Mouse (Mus musculus) E14TG2a.4 (cell line): ENCODE measurements at regions not wholly inside any gene's neighbourhood (a gene's known extent, or its start where the extent isn't known, plus 50 kb on each side); places are given as distances from the start of the nearest gene placed in this dataset.

Experiments
- H3K27me3 ChIP-seq: 2 replicates; pipeline ENCODE4 v1.6.1; 2014; ENCODE audit warnings: low read length, control low read depth; ENCODE audit not compliant: insufficient read depth
- H3K36me3 ChIP-seq: 2 replicates; pipeline ENCODE4 v1.6.1; 2014; ENCODE audit warnings: low read length, control low read depth; ENCODE audit not compliant: insufficient read depth
- H3K4me1 ChIP-seq: replicated peaks from 2 replicates; pipeline ENCODE4 v1.6.1; 2014; ENCODE audit warnings: low read depth, low read length, control low read depth
- H3K4me3 ChIP-seq: replicated peaks from 2 replicates; pipeline ENCODE4 v1.5.1; 2014; ENCODE audit warnings: mild to moderate bottlenecking, low read length
- H3K9me3 ChIP-seq: 2 replicates; pipeline ENCODE4 v1.6.1; 2014; ENCODE audit warnings: low read length, control low read depth
- CTCF ChIP-seq: conservative IDR thresholded peaks from 2 replicates; pipeline ENCODE4 v1.5.1; 2014; ENCODE audit warnings: low read length
- NANOG ChIP-seq: IDR thresholded peaks from 2 replicates; pipeline ENCODE4 v1.6.1; 2014; ENCODE audit warnings: borderline replicate concordance, low read length, mixed read lengths
- POU5F1 ChIP-seq: IDR thresholded peaks from 2 replicates; pipeline ENCODE4 v1.6.1; 2014; ENCODE audit warnings: low read length, borderline replicate concordance

GRCm38 (mm10) chr16:27878499-27878898, 489.8 kb downstream of the Ccdc50 start:
- H3K36me3 ChIP-seq = no peaks in the 10 kb centered on the region
- H3K4me1 ChIP-seq = no peaks in the 10 kb centered on the region
- TF ChIP-seq CTCF (no peak), NANOG (no peak), POU5F1 (no peak)
- no peaks in the 10 kb centered on the region for H3K27me3 ChIP-seq
- no peaks in the 10 kb centered on the region for H3K9me3 ChIP-seq
- H3K4me3 ChIP-seq = no peak overlapping the region

GRCm38 (mm10) chr16:27878950-27879349, 490.3 kb downstream of the Ccdc50 start:
- Histone ChIP-seq H3K4me3 (no peak overlapping the region), H3K27me3 (no peaks in the 10 kb centered on the region), H3K9me3 (no peaks in the 10 kb centered on the region), H3K4me1 (no peaks in the 10 kb centered on the region), H3K36me3 (no peaks in the 10 kb centered on the region)
- TF ChIP-seq NANOG (no peak), POU5F1 (no peak), CTCF (no peak)

- Histone ChIP-seq H3K36me3 (no peaks in the 10 kb centered on the region), H3K9me3 (no peaks in the 10 kb centered on the region), H3K27me3 (no peaks in the 10 kb centered on the region), H3K4me3 (no peak overlapping the region), H3K4me1 (no peaks in the 10 kb centered on the region)
- TF ChIP-seq CTCF (no peak), POU5F1 (no peak), NANOG (no peak)
Observed at GRCm38 (mm10) chr16:27884363-27884762, 495.7 kb downstream of the Ccdc50 start.

GRCm38 (mm10) chr16:27906036-27906435, 517.4 kb downstream of the Ccdc50 start:
- Histone ChIP-seq H3K4me3 (no peak overlapping the region), H3K36me3 (no peaks in the 10 kb centered on the region), H3K4me1 (peaks cover 24% of the 10 kb centered on the region), H3K9me3 (peaks cover 27% of the 10 kb centered on the region), H3K27me3 (no peaks in the 10 kb centered on the region)
- TF ChIP-seq POU5F1 (no peak), CTCF (no peak), NANOG (peak; percentile 90)

GRCm38 (mm10) chr16:27915422-27915821, 526.8 kb downstream of the Ccdc50 start:
- TF ChIP-seq CTCF = no peak
- no peak for TF ChIP-seq POU5F1
- TF ChIP-seq NANOG = no peak
- H3K4me1 ChIP-seq = no peaks in the 10 kb centered on the region
- H3K4me3 ChIP-seq = no peak overlapping the region
- no peaks in the 10 kb centered on the region for H3K36me3 ChIP-seq
- H3K27me3 ChIP-seq = no peaks in the 10 kb centered on the region
- H3K9me3 ChIP-seq = peaks cover 19% of the 10 kb centered on the region

GRCm38 (mm10) chr16:27925528-27926360, 537.1 kb downstream of the Ccdc50 start:
- H3K27me3 ChIP-seq = no peaks in the 10 kb centered on the region
- peaks cover 16% of the 10 kb centered on the region for H3K9me3 ChIP-seq
- H3K4me3 ChIP-seq = no peak overlapping the region
- no peak for TF ChIP-seq CTCF
- TF ChIP-seq POU5F1 = no peak
- no peak for TF ChIP-seq NANOG
- H3K4me1 ChIP-seq = no peaks in the 10 kb centered on the region
- no peaks in the 10 kb centered on the region for H3K36me3 ChIP-seq

- Histone ChIP-seq H3K4me1 (no peaks in the 10 kb centered on the region), H3K4me3 (no peak overlapping the region), H3K9me3 (peaks cover 10% of the 10 kb centered on the region), H3K27me3 (no peaks in the 10 kb centered on the region), H3K36me3 (no peaks in the 10 kb centered on the region)
- TF ChIP-seq POU5F1 (no peak), CTCF (no peak)
Observed at GRCm38 (mm10) chr16:27926361-27926651, 537.6 kb downstream of the Ccdc50 start.

GRCm38 (mm10) chr16:27949291-27949690, 560.6 kb downstream of the Ccdc50 start:
- no peaks in the 10 kb centered on the region for H3K27me3 ChIP-seq
- TF ChIP-seq NANOG (no peak), CTCF (no peak)
- no peaks in the 10 kb centered on the region for H3K4me1 ChIP-seq
- no peaks in the 10 kb centered on the region for H3K36me3 ChIP-seq
- H3K9me3 ChIP-seq = no peaks in the 10 kb centered on the region
- no peak overlapping the region for H3K4me3 ChIP-seq

- Histone ChIP-seq H3K9me3 (no peaks in the 10 kb centered on the region), H3K4me3 (no peak overlapping the region), H3K4me1 (no peaks in the 10 kb centered on the region), H3K36me3 (no peaks in the 10 kb centered on the region), H3K27me3 (no peaks in the 10 kb centered on the region)
- no peak for TF ChIP-seq NANOG
- TF ChIP-seq POU5F1 = no peak
- TF ChIP-seq CTCF = no peak
Observed at GRCm38 (mm10) chr16:27949811-27950210, 561.1 kb downstream of the Ccdc50 start.
